Mouse (Mus musculus) intestine, postnatal 0 days (tissue): ENCODE results near the gene Rgma. TPM values are rescaled to one million over a fixed set of nuclear protein-coding genes. Genes with fewer than 3 reads are reported as not detected.

Source experiments
- ATAC-seq: fragments of 200-750 bp; cut with Nextera tagmentation; 2 replicates; pipeline ENCODE4 v1.8.0; 2017; ENCODE audit warnings: mild to moderate bottlenecking, moderate TSS enrichment, moderate library complexity
- H3K27ac ChIP-seq: fragments of 300-500 bp; sonication (generic); 2 replicates; pipeline ENCODE4 v1.5.1; 2014; ENCODE audit warnings: mild to moderate bottlenecking, low read depth, low read length, moderate library complexity
- H3K27me3 ChIP-seq: fragments of 300-500 bp; sonication (generic); replicated peaks from 2 replicates; pipeline ENCODE4 v1.6.1; 2014; ENCODE audit warnings: low read length, mixed read lengths; ENCODE audit not compliant: control insufficient read depth, insufficient read depth
- H3K36me3 ChIP-seq: fragments of 300-500 bp; sonication (generic); 2 replicates; pipeline ENCODE4 v1.6.1; 2014; ENCODE audit warnings: mild to moderate bottlenecking, moderate library complexity; ENCODE audit not compliant: control insufficient read depth, insufficient read depth
- H3K4me1 ChIP-seq: fragments of 300-500 bp; sonication (generic); replicated peaks from 2 replicates; pipeline ENCODE4 v1.6.1; 2014; ENCODE audit warnings: antibody characterized with exemption, low read length, mixed read lengths; ENCODE audit not compliant: control insufficient read depth, insufficient read depth
- H3K4me2 ChIP-seq: fragments of 300-500 bp; sonication (generic); replicated peaks from 2 replicates; pipeline ENCODE4 v1.6.1; 2014; ENCODE audit warnings: low read depth, mild to moderate bottlenecking, moderate library complexity
- H3K4me3 ChIP-seq: fragments of 300-500 bp; sonication (generic); 2 replicates; pipeline ENCODE4 v1.5.1; 2014; ENCODE audit warnings: low read depth, low read length
- H3K9ac ChIP-seq: fragments of 300-500 bp; sonication (generic); 2 replicates; pipeline ENCODE4 v1.6.1; 2014; ENCODE audit warnings: mild to moderate bottlenecking, low read depth, low read length
- H3K9me3 ChIP-seq: fragments of 300-500 bp; sonication (generic); 2 replicates; pipeline ENCODE4 v1.6.1; 2016; ENCODE audit warnings: mixed run types; ENCODE audit not compliant: control insufficient read depth
- CTCF ChIP-seq: sonication (generic); IDR thresholded peaks from 2 replicates; pipeline ENCODE4 v1.5.1; 2016; ENCODE audit warnings: low read depth, mild to moderate bottlenecking, control low read depth, antibody characterized with exemption, moderate library complexity
- WGBS: fragments of 180-500 bp; shearing (Covaris S2); extraction: QIAGEN DNeasy Blood & Tissue Kit; methylation state at CpG from one replicate; pipeline ENCODE4 v1.1.7; 2014; 5-methylcytosine and 5-hydroxymethylcytosine counted together
- polyA plus RNA-seq: library from polyadenylated mRNA; unstranded; fragments of >200 nt; fragmentation: Nextera tagmentation; extraction: Ambion mirVana; gene quantifications from 2 replicates; pipeline ENCODE4 v1.2.1, GENCODE M21; 2015

The Rgma gene
- polyA plus RNA-seq, 1 experiment from 2014 or later: 4.9 TPM

DNA sequence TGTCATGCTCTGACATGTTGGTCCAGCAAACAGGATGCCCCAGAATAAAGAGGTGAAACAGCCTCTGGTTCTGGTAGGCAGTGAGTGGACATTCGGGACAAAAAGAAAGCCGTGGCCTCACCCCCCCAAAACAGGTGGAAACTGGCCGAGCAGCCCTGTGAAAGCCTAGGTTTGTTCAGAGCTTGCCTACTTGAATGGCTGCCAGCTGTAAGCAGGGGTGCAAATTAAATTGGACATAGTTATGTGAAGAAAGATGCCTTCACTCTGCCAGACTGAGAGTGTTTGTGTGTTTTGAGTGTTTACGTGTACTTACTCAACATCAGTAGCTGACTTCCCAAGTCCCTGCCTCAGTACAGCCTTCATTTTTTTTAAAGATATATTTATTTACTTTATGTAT, 18.7 kb downstream of the Rgma start:
- 65% methylated on average over 4 of the region's 4 CpGs for WGBS
- Histone ChIP-seq H3K36me3 (no peaks in the 10 kb centered on the region), H3K9ac (no peak overlapping the region), H3K4me2 (peak overlapping the region; percentile 75; the same call in 1 of the 2 replicates), H3K9me3 (no peaks in the 10 kb centered on the region), H3K4me1 (0 out of 2 replicates have a peak, but pooled peaks cover 3% of the 10 kb centered on the region), H3K27ac (no peak overlapping the region), H3K27me3 (peaks cover 36% of the 10 kb centered on the region), H3K4me3 (no peak overlapping the region)
- ATAC-seq: no peak
- no peak for TF ChIP-seq CTCF

DNA sequence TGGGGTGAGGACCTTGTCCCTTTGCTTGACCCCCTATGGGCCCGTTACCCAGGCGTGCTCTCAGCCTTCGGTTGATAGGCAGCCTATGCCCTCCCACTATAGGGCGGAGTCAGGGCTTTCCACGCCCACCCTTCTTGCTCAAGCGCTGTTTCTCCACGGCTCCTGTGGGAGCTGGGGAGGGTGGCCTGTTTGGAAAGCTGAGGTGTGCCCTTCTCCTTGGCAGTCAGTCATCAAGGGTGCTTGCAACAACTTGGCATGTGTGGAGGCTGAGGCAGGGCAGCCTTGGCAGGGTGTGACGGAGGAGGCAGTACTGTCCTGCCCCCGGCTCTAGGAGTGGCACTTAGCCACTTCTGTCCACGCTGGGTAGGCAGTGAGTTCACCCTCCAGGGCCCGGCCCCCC, 23.0 kb downstream of the Rgma start:
- no peak overlapping the region for H3K27ac ChIP-seq
- 17% methylated on average over 11 of the region's 11 CpGs for WGBS
- peak; percentile 46; the same call in 1 of the 2 replicates for ATAC-seq
- H3K36me3 ChIP-seq: no peaks in the 10 kb centered on the region
- H3K4me1 ChIP-seq: 0 out of 2 replicates have a peak, but pooled peaks cover 6% of the 10 kb centered on the region
- no peak overlapping the region for H3K9ac ChIP-seq
- no peaks in the 10 kb centered on the region for H3K9me3 ChIP-seq
- TF ChIP-seq CTCF: no peak
- peak overlapping the region; percentile 61 for H3K4me2 ChIP-seq
- peak overlapping the region; percentile 20 for H3K4me3 ChIP-seq
- H3K27me3 ChIP-seq: peaks cover 34% of the 10 kb centered on the region; the same call in 1 of the 2 replicates

DNA sequence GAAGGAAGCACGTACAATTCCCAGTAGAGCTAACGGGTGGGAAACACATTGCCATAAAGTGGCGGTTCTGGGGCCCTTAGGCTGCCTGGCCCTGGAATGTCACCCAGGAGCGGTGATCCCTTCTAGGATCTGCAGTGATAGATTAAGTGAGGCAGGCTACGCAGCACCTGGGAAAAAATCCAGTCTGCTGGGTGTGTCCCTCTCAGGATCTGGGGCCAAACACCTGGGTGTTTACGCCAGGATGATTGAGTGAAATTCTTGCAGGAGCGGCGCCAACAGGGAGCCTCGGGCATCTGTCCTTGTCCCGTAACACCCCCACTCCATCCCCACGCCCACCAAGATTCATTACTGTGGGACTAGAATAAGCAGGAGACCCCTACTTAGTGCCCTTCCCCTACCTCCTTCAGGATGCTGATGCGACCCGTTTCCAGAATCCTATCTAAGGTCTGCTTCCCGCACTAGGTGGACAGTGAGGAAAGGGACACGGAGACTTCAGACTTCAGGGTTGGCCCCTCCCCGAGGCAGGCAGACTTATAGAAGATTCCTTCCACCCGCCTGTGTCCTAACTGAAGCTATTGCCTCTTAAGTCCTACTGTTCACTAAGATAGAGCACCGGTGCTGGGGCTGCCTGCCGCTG, 23.6 kb downstream of the Rgma start:
- H3K9me3 ChIP-seq: no peaks in the 10 kb centered on the region
- 0 out of 2 replicates have a peak, but pooled peaks have one; percentile 27 for ATAC-seq
- no peaks in the 10 kb centered on the region for H3K36me3 ChIP-seq
- peaks cover 28% of the 10 kb centered on the region; the same call in 1 of the 2 replicates for H3K27me3 ChIP-seq
- peak overlapping the region; percentile 61 for H3K4me2 ChIP-seq
- H3K4me1 ChIP-seq: 0 out of 2 replicates have a peak, but pooled peaks cover 6% of the 10 kb centered on the region
- H3K4me3 ChIP-seq: peak overlapping the region; percentile 20
- no peak overlapping the region for H3K27ac ChIP-seq
- no peak for TF ChIP-seq CTCF
- no peak overlapping the region for H3K9ac ChIP-seq
- 14% methylated on average over 19 of the region's 19 CpGs for WGBS

DNA sequence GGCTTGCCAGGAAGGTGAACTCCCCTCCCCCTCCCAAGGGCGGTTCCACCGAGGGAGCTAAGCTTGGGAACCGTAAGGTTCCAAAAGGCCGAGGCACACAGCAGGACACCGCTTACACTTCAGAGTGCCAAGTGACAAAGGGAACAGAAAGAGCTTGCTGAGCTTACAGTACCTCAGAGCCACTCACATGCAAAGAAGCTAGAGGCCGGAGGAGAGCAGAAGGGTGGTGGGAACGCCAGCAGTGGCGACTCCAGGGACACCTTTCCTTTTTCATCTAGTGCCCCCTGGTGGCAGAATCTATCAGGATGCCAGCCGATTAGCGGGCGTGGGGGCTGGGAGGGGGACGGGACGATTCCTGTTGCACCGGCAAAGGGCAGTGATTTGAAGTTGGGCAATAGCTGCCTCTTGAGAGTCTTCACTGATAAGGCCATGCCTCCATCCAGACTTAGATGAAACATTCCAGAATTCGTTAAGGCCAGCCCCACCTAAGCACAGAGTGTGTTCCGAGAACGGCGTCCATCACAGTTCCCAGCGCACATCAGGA, 24.3 kb downstream of the Rgma start:
- Histone ChIP-seq H3K4me2 (peak overlapping the region; percentile 61), H3K27ac (no peak overlapping the region), H3K27me3 (peaks cover 26% of the 10 kb centered on the region; the same call in 1 of the 2 replicates), H3K4me1 (0 out of 2 replicates have a peak, but pooled peaks cover 6% of the 10 kb centered on the region), H3K4me3 (peak overlapping the region; percentile 10), H3K9me3 (no peaks in the 10 kb centered on the region), H3K9ac (no peak overlapping the region), H3K36me3 (no peaks in the 10 kb centered on the region)
- peak; percentile 58 for ATAC-seq
- peak; percentile 83 for TF ChIP-seq CTCF
- WGBS: 7% methylated on average over 19 of the region's 19 CpGs

DNA sequence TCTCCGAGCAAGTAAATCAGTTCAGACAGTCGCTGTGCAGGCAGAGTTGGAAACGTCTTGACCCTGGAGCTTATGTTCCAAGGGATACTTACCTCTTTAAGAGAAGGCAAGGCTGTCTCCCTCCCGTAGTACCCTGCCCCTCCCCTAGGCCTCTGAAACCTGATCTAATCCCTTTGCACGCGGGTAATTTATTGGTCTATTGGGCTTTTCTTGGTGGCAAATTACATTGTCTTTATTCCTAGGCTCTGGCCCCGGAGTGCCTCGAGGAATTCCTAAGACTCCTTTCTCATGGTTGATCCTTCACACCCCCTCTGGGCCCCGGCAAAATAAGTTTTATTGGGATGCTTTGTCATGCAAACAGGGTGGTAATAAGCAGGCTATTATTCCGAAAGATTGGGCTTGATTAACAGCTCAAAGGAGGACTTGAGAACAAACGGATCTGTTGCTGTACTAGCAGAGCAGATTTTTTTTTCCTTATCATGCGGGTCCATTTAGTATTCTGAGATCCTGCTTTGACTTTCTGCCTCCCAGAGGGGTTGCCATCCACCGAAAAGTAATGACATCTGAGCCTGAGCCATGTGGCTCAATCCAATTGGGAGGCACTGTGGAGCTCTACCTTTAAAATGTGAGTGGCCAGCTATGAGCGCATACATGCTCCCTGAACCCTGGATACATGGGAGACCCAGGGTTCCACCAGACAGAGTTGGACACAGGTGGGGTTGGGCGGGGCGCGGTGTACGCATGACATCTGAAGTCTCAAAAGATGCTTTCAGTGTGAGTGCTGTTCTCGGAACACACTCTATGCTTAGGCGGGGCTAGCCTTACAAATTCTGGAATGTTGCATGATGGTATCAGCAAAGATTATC, 25.0 kb downstream of the Rgma start:
- no peak overlapping the region for H3K9ac ChIP-seq
- no peaks in the 10 kb centered on the region for H3K36me3 ChIP-seq
- H3K4me2 ChIP-seq: peak overlapping the region; percentile 61
- WGBS: 30% methylated on average over 20 of the region's 20 CpGs
- peak overlapping the region; percentile 10 for H3K4me3 ChIP-seq
- TF ChIP-seq CTCF: no peak
- peaks cover 26% of the 10 kb centered on the region; the same call in 1 of the 2 replicates for H3K27me3 ChIP-seq
- no peak for ATAC-seq
- H3K9me3 ChIP-seq: no peaks in the 10 kb centered on the region
- no peak overlapping the region for H3K27ac ChIP-seq
- 0 out of 2 replicates have a peak, but pooled peaks cover 6% of the 10 kb centered on the region for H3K4me1 ChIP-seq

DNA sequence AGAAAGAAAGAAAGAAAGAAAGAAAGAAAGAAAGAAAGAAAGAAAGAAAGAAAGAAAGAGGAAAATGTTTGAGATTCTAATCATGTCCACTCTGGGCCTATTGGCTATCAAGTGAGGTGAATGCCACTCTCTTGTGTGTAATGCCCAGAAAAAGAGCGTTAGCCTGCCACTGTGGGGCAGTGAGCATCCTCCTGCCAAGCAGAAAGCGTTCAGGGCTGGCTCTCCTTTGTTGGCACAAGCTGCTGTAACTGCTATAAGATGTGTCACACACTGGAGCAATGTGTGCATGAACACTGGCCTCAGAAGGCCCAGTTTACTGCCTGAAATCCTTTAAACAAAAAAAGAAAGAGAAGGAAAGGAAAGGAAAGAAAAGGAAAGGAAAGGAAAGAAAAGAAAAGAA, 26.8 kb downstream of the Rgma start:
- WGBS: 61% methylated on average over 2 of the region's 2 CpGs
- 0 out of 2 replicates have a peak, but pooled peaks cover 6% of the 10 kb centered on the region for H3K4me1 ChIP-seq
- no peak for ATAC-seq

More for the DNA sequence above, 26.8 kb downstream of the Rgma start:
- Histone ChIP-seq H3K9ac (no peak overlapping the region), H3K9me3 (no peaks in the 10 kb centered on the region), H3K27ac (no peak overlapping the region), H3K36me3 (no peaks in the 10 kb centered on the region), H3K4me3 (no peak overlapping the region), H3K27me3 (peaks cover 18% of the 10 kb centered on the region; the same call in 1 of the 2 replicates), H3K4me2 (no peak overlapping the region)
- TF ChIP-seq CTCF: no peak
